Mouse (Mus musculus) C2C12 (cell line): ENCODE data around the gene Nostrin.

Source experiments
- CEBPB ChIP-seq: IDR thresholded peaks from one replicate; pipeline ENCODE4 v1.6.1; 2011; ENCODE audit warnings: low read depth, mild to moderate bottlenecking, control low read depth, moderate library complexity
- CTCF ChIP-seq: IDR thresholded peaks from one replicate; pipeline ENCODE4 v1.5.1; 2011; ENCODE audit not compliant: control insufficient read depth, insufficient read depth, insufficient read length
- FOSL1 ChIP-seq: IDR thresholded peaks from one replicate; pipeline ENCODE4 v1.8.0; 2011; ENCODE audit warnings: mild to moderate bottlenecking, low read length; ENCODE audit not compliant: poor library complexity, insufficient read depth, severe bottlenecking
- MAX ChIP-seq: IDR thresholded peaks from one replicate; pipeline ENCODE4 v1.6.1; 2011; ENCODE audit warnings: mild to moderate bottlenecking, control low read depth
- MYOD1 ChIP-seq: IDR thresholded peaks from one replicate; pipeline ENCODE4 v1.6.1; 2011; ENCODE audit warnings: low read depth; ENCODE audit not compliant: control insufficient read depth, insufficient read length
- MYOG ChIP-seq: IDR thresholded peaks from one replicate; pipeline ENCODE4 v1.6.1; 2011; ENCODE audit not compliant: control insufficient read depth, insufficient read length; ENCODE audit errors: extremely low read depth
- USF1 ChIP-seq: IDR thresholded peaks from one replicate; pipeline ENCODE4 v1.6.1; 2011; ENCODE audit warnings: low read depth, mild to moderate bottlenecking, control low read depth, moderate library complexity

DNA sequence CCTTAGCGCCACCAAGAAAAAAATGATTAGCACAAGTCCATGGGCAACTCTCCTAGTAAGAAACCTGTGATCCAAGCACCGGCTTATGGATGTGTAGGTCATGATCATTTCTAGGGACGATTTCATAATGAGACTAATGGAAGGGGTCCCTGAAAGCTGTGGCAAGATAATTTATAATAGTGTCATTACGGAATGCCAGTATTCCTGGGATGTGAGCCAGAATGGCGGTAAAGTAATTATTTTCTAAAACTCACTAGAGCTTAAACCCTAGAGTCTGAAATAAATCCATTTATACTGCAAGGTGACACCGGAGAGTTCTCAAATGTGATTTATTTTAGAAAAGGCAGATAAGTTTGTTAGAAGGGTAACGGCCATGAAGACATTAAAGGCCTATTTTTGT is 79.6 kb downstream of the Nostrin start:
- no peak for TF ChIP-seq CTCF
- no peak for TF ChIP-seq USF1
- TF ChIP-seq MAX, result no peak
- TF ChIP-seq MYOD1, result no peak
- TF ChIP-seq MYOG, result no peak
- TF ChIP-seq FOSL1, result no peak
- TF ChIP-seq CEBPB, result no peak
